Comparison of ENCODE assay signal across 1 mouse cellular context in the genomic region with DNA sequence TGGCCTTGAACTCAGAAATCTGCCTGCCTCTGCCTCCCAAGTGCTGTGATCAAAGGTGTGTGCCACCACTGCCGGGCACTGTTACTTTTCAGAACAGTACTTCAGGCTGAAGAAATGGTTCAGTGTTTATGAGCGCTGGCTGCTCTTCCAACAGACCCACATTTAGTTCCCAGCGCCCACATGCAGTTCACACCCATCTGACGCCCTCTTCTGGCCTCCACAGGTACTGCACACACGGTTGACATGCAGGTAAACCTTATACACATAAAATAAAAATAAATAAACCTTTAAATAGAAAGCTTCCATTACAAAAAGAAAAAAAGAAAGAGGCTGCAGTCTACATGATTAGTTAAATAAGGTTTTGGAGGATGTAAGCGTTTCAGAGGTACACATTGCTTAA.
TF ChIP-seq lines count a peak whose summit lies in the region.

No protein-coding gene starts in this region.

TF ChIP-seq in MEL, 35 proteins besides CTCF, POLR2A, EP300 and RAD21 (continued from another document):
- no peak for TF ChIP-seq MAZ (IDR thresholded peaks at IDR 0.05; ENCODE audit: low read depth, low read length)
- TF ChIP-seq CHD2 (IDR thresholded peaks at IDR 0.05; ENCODE audit: low read length), result no peak
